Mouse (Mus musculus) liver, embryonic 12.5 days (tissue): ENCODE data around the gene St14. TPM values are rescaled to one million over a fixed set of nuclear protein-coding genes. Genes with fewer than 3 reads are reported as not detected.
"Not testable (repeated sequence)": the region's sequence is repeated elsewhere in the genome, so short reads cannot be mapped to it uniquely, and the experiment has no call there.

Experiments
- ATAC-seq: fragments of 200-750 bp; cut with Nextera tagmentation; 2 replicates; pipeline ENCODE4 v1.8.0; 2017; ENCODE audit warnings: moderate number of reproducible peaks, mild to moderate bottlenecking, moderate library complexity
- H3K27ac ChIP-seq: fragments of 300-500 bp; sonication (generic); 2 replicates; pipeline ENCODE4 v1.5.1; 2016; ENCODE audit warnings: mild to moderate bottlenecking
- H3K27me3 ChIP-seq: fragments of 300-500 bp; sonication (generic); replicated peaks from 2 replicates; pipeline ENCODE4 v1.6.1; 2016; ENCODE audit warnings: mild to moderate bottlenecking, moderate library complexity
- H3K36me3 ChIP-seq: fragments of 300-500 bp; sonication (generic); 2 replicates; pipeline ENCODE4 v1.6.1; 2016; ENCODE audit warnings: mild to moderate bottlenecking, moderate library complexity
- H3K4me1 ChIP-seq: fragments of 300-500 bp; sonication (generic); 2 replicates; pipeline ENCODE4 v1.6.1; 2016
- H3K4me2 ChIP-seq: fragments of 300-500 bp; sonication (generic); 2 replicates; pipeline ENCODE4 v1.6.1; 2016; ENCODE audit warnings: mild to moderate bottlenecking, moderate library complexity
- H3K4me3 ChIP-seq: fragments of 300-500 bp; sonication (generic); 2 replicates; pipeline ENCODE4 v1.5.1; 2016; ENCODE audit warnings: mild to moderate bottlenecking, moderate library complexity
- H3K9ac ChIP-seq: fragments of 300-500 bp; sonication (generic); 2 replicates; pipeline ENCODE4 v1.6.1; 2016; ENCODE audit warnings: mild to moderate bottlenecking, moderate library complexity
- H3K9me3 ChIP-seq: fragments of 300-500 bp; sonication (generic); replicated peaks from 2 replicates; pipeline ENCODE4 v1.6.1; 2016; ENCODE audit warnings: mild to moderate bottlenecking, moderate library complexity
- WGBS: fragments of 180-500 bp; shearing (Covaris S2); methylation state at CpG from one replicate; pipeline ENCODE4 v1.1.7; 2016; ENCODE audit not compliant: insufficient replicate concordance; 5-methylcytosine and 5-hydroxymethylcytosine counted together
- polyA plus RNA-seq: library from polyadenylated mRNA; unstranded; fragments of >200 nt; fragmentation: Nextera tagmentation; extraction: Ambion mirVana; gene quantifications from 2 replicates; pipeline ENCODE4 v1.2.1, GENCODE M21; 2016

The St14 gene
- polyA plus RNA-seq: 0.28 and 0.38 TPM in 2 replicates

DNA sequence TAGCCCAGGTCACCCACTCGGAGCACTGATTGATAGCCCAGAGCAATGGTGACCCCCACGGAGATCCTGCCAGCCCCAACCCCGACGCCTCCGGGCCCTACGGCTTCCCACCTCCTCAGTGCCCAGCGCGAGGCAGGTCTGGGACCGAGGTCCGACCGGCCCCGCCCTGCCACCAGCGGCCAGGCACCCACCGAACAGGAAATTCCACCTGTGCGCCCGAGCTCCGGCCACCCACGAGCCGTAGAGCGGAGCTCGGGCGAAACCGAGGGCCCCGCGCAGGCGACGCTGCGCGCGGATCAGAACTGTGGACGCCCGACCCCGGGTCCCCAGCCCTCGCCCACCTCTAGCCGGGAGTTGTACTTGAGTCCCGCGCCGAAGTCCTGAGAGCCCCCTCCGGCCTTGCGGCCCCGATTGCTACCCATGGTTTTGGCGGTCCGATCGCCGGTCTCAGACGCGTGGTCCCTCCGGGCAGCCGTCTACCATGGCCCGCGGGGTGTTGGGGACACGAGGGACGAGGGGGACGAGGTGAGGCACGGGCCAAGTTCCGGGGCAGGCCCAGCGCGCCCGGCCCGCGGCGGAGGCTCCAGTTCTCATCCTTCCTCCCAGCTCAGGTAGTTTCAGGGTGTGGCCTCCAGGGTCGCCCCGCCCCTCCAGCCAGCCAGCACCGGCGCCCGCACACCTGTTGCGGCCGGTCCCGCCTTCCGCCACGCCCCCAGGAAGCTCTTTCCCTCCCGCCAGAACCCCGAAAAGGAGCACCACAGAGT is at the start of gene St14:
Gene St14 (minus strand): TSS at position 649 of the 764 bp plus-strand sequence.
- H3K27ac ChIP-seq: no peak within 1 kb of the TSS
- H3K27me3 ChIP-seq: peaks cover 97% of the 10 kb centered on the region
- ATAC-seq: no peak

GRCm38 (mm10) chr9:31177692-31178091 is 46.0 kb upstream of the St14 start:
- H3K27me3 ChIP-seq: no peaks in the 10 kb centered on the region
- H3K27ac ChIP-seq: no peak overlapping the region
- no peaks in the 10 kb centered on the region for H3K9me3 ChIP-seq
- no peak for ATAC-seq
- H3K36me3 ChIP-seq: peaks cover 53% of the 10 kb centered on the region
- H3K4me1 ChIP-seq: peaks cover 24% of the 10 kb centered on the region
- H3K4me3 ChIP-seq: no peak overlapping the region
- WGBS: 87% methylated on average over 6 of the region's 6 CpGs
- H3K4me2 ChIP-seq: no peak overlapping the region
- H3K9ac ChIP-seq: no peak overlapping the region

More for the DNA sequence above, at the start of gene St14:
- peak within 1 kb of the TSS; percentile 68 for H3K4me2 ChIP-seq
- 2% methylated on average over 74 of the region's 74 CpGs for WGBS
- no peaks in the 10 kb centered on the region for H3K36me3 ChIP-seq
- peaks cover 16% of the 10 kb centered on the region for H3K4me1 ChIP-seq
- no peak within 1 kb of the TSS for H3K9ac ChIP-seq
- peak within 1 kb of the TSS; percentile 48 for H3K4me3 ChIP-seq
- H3K9me3 ChIP-seq: no peaks in the 10 kb centered on the region

- no peak overlapping the region for H3K4me2 ChIP-seq
- H3K36me3 ChIP-seq: peaks cover 62% of the 10 kb centered on the region
- ATAC-seq: no peak
- 84% methylated on average over 8 of the region's 8 CpGs for WGBS
- peaks cover 15% of the 10 kb centered on the region for H3K4me1 ChIP-seq
- H3K27me3 ChIP-seq: no peaks in the 10 kb centered on the region
- H3K9me3 ChIP-seq: no peaks in the 10 kb centered on the region
- no peak overlapping the region for H3K9ac ChIP-seq
- no peak overlapping the region for H3K27ac ChIP-seq
- no peak overlapping the region for H3K4me3 ChIP-seq
Measured at GRCm38 (mm10) chr9:31176379-31177130, 44.9 kb upstream of the St14 start.

- no peak for ATAC-seq
- Histone ChIP-seq H3K27me3 (no peaks in the 10 kb centered on the region), H3K4me2 (no peak overlapping the region), H3K4me3 (no peak overlapping the region), H3K9me3 (no peaks in the 10 kb centered on the region), H3K27ac (no peak overlapping the region), H3K36me3 (peaks cover 67% of the 10 kb centered on the region), H3K4me1 (peaks cover 9% of the 10 kb centered on the region; the same call in 1 of the 2 replicates), H3K9ac (no peak overlapping the region)
- 83% methylated on average over 3 of the region's 3 CpGs for WGBS
Measured at GRCm38 (mm10) chr9:31175978-31176377, 44.3 kb upstream of the St14 start.

GRCm38 (mm10) chr9:31175346-31175745 is 43.7 kb upstream of the St14 start:
- H3K4me2 ChIP-seq: no peak overlapping the region
- ATAC-seq: no peak
- H3K4me1 ChIP-seq: peaks cover 9% of the 10 kb centered on the region; the same call in 1 of the 2 replicates
- peaks cover 72% of the 10 kb centered on the region for H3K36me3 ChIP-seq
- no peaks in the 10 kb centered on the region for H3K9me3 ChIP-seq
- H3K27ac ChIP-seq: no peak overlapping the region
- H3K9ac ChIP-seq: no peak overlapping the region
- 75% methylated on average over 6 of the region's 6 CpGs for WGBS
- H3K4me3 ChIP-seq: no peak overlapping the region
- no peaks in the 10 kb centered on the region for H3K27me3 ChIP-seq

DNA sequence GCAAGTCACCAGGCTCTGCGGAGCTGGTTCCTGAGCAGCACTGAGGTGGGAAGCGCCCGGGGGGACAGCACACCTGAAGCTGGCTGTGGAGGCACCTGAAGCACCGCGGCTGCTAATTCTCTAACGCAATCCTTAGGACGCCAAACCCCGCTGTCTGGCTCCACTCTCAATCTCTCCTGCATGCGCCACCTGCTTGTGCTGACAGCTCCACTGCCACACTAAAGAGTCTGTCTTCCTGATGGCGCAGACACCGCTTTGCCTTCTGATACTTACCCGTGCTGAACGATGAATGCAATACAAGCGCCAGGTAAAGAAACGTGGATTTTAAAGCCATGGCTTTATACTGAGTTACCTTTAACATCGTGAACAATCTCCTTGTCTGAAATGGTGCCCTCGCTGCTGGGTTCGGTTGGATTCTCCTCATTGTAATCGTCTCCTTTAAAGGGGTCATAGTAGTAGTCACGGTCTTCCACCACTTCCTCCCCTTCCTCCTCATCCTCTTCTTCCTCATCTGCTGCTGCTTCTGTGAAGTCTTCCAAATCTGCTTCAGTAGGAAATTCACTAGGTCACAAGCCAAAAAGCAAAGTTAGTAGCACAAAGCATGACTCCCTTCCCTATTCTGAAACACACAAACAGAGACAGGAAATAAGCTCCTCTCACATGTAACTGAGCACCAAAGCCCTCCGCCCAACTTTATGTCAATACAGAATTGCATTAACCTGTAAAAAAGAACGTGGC is 36.9 kb upstream of the St14 start:
- Histone ChIP-seq H3K9me3 (no peaks in the 10 kb centered on the region), H3K4me2 (no peak overlapping the region), H3K9ac (no peak overlapping the region), H3K4me1 (no peaks in the 10 kb centered on the region), H3K27me3 (no peaks in the 10 kb centered on the region), H3K36me3 (peaks cover 89% of the 10 kb centered on the region), H3K27ac (no peak overlapping the region), H3K4me3 (no peak overlapping the region)
- 89% methylated on average over 22 of the region's 22 CpGs for WGBS
- no peak for ATAC-seq

- peaks cover 92% of the 10 kb centered on the region for H3K36me3 ChIP-seq
- H3K27me3 ChIP-seq: no peaks in the 10 kb centered on the region
- H3K9ac ChIP-seq: no peak overlapping the region
- WGBS: 90% methylated on average over 13 of the region's 13 CpGs
- H3K4me2 ChIP-seq: no peak overlapping the region
- ATAC-seq: no peak
- no peak overlapping the region for H3K4me3 ChIP-seq
- H3K27ac ChIP-seq: no peak overlapping the region
- no peaks in the 10 kb centered on the region for H3K4me1 ChIP-seq
- no peaks in the 10 kb centered on the region for H3K9me3 ChIP-seq
Measured at GRCm38 (mm10) chr9:31167305-31167704, 35.7 kb upstream of the St14 start.

GRCm38 (mm10) chr9:31165505-31165904 is 33.9 kb upstream of the St14 start:
- 69% methylated on average over 3 of the region's 3 CpGs for WGBS
- peaks cover 94% of the 10 kb centered on the region for H3K36me3 ChIP-seq
- ATAC-seq: not testable (repeated sequence)

DNA sequence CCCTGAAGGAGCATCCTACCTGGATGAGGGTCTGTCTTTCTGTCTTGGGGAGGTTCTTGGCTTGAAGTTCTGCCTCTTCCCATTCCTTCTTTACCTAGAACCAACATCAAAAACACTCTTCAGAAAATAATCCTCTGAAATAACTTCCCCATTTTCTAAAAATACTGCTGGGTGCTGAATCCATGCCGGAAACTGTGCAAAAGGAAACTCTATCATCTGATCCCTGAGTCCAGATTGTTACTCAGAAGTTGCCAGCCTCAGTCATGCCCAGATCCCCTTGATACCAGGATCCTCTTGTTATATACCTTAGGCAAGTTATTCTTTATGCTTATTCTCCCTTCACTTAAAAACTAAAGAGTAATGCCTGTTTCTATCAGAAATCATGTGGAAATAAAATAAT is 31.7 kb upstream of the St14 start:
- Histone ChIP-seq H3K27ac (no peak overlapping the region), H3K27me3 (no peaks in the 10 kb centered on the region), H3K4me1 (no peaks in the 10 kb centered on the region), H3K9me3 (no peaks in the 10 kb centered on the region), H3K4me3 (no peak overlapping the region), H3K36me3 (peaks cover 97% of the 10 kb centered on the region), H3K4me2 (no peak overlapping the region), H3K9ac (no peak overlapping the region)
- no peak for ATAC-seq
- 60% methylated on average over 1 of the region's 1 CpGs for WGBS

More at GRCm38 (mm10) chr9:31165505-31165904, 33.9 kb upstream of the St14 start:
- H3K27ac ChIP-seq, H3K27me3 ChIP-seq, H3K9ac ChIP-seq, H3K9me3 ChIP-seq, H3K4me2 ChIP-seq, H3K4me1 ChIP-seq, H3K4me3 ChIP-seq: not testable (repeated sequence)

DNA sequence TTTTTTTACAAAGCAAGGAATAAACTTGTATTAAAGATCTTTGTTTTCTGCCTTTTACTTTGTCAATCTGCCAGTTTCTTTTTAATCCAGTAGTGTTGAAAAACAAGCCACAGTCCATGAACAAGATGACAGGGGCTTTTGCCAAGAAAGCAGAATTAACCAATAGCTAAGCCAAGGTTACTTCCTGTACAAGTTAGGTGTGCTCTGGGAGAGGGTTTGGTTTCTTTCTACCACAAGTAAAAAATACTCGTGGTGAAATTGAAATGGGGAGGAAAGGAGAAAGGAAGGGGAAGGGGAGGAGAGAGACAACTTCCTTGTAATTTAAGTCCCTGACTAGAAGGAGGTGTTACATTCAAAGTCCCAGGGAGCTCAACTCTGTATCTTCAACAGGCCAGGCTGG is 31.3 kb upstream of the St14 start:
- Histone ChIP-seq H3K36me3 (peaks cover 97% of the 10 kb centered on the region), H3K9me3 (no peaks in the 10 kb centered on the region), H3K9ac (no peak overlapping the region), H3K4me3 (no peak overlapping the region), H3K27ac (no peak overlapping the region), H3K4me2 (no peak overlapping the region), H3K27me3 (no peaks in the 10 kb centered on the region), H3K4me1 (no peaks in the 10 kb centered on the region)
- 15% methylated on average over 1 of the region's 1 CpGs for WGBS
- ATAC-seq: no peak

- H3K4me2 ChIP-seq: no peak overlapping the region
- H3K9me3 ChIP-seq: no peaks in the 10 kb centered on the region
- no peak overlapping the region for H3K4me3 ChIP-seq
- 79% methylated on average over 4 of the region's 4 CpGs for WGBS
- H3K4me1 ChIP-seq: no peaks in the 10 kb centered on the region
- no peaks in the 10 kb centered on the region for H3K27me3 ChIP-seq
- no peak overlapping the region for H3K9ac ChIP-seq
- H3K36me3 ChIP-seq: peaks cover 99% of the 10 kb centered on the region
- H3K27ac ChIP-seq: no peak overlapping the region
- no peak for ATAC-seq
Measured at GRCm38 (mm10) chr9:31159910-31160309, 28.3 kb upstream of the St14 start.

- no peaks in the 10 kb centered on the region for H3K9me3 ChIP-seq
- H3K36me3 ChIP-seq: peaks cover 100% of the 10 kb centered on the region
- no peak overlapping the region for H3K4me3 ChIP-seq
- H3K9ac ChIP-seq: no peak overlapping the region
- H3K27ac ChIP-seq: no peak overlapping the region
- H3K4me2 ChIP-seq: no peak overlapping the region
- H3K4me1 ChIP-seq: no peaks in the 10 kb centered on the region
- H3K27me3 ChIP-seq: no peaks in the 10 kb centered on the region
- 79% methylated on average over 8 of the region's 8 CpGs for WGBS
- no peak for ATAC-seq
Measured at GRCm38 (mm10) chr9:31156594-31156993, 24.9 kb upstream of the St14 start.
